Mouse (Mus musculus) embryonic fibroblast, embryonic 13.5 days (primary cell): ENCODE measurements around the gene Csde1.

Experiments used
- CTCF ChIP-seq: IDR thresholded peaks from 2 replicates; pipeline ENCODE4 v1.5.1; 2011; ENCODE audit warnings: mild to moderate bottlenecking, control low read depth, low read length, moderate library complexity, borderline replicate concordance; ENCODE audit not compliant: insufficient read depth
- POLR2A ChIP-seq: IDR thresholded peaks from 2 replicates; pipeline ENCODE4 v1.6.1; 2011; ENCODE audit warnings: low read depth, mild to moderate bottlenecking, control low read depth, low read length, moderate library complexity

GRCm38 (mm10) chr3:102991041-102991440 is 29.2 kb upstream of the Csde1 start:
- TF ChIP-seq CTCF (no peak), POLR2A (no peak)
